Mouse (Mus musculus): ENCODE results near the gene Itgb6.
A peak's percentile ranks its signal among the peaks of the same experiment; 100 is the strongest.

Itgb6 gene

GRCm38 (mm10) chr2:60717348-60717747, 5.1 kb downstream of the Itgb6 start:
- TF ChIP-seq POU5F1 (IDR thresholded peaks at IDR 0.05; ENCODE audit: borderline replicate concordance, low read length) = no peak
- no peak for TF ChIP-seq CTCF (conservative IDR thresholded peaks at IDR 0.05; ENCODE audit: low read length)
- peaks cover 4% of the 10 kb centered on the region; the same call in 1 of the 2 replicates for H3K27me3 ChIP-seq (ENCODE audit: insufficient read depth, low read length)
- peaks cover 6% of the 10 kb centered on the region; the same call in 1 of the 2 replicates for H3K9me3 ChIP-seq (ENCODE audit: low read length)
- peak overlapping the region; percentile 60 for H3K4me3 ChIP-seq (replicated peaks; ENCODE audit: low read length)
- H3K4me1 ChIP-seq (replicated peaks; ENCODE audit: low read depth, low read length) = peaks cover 10% of the 10 kb centered on the region; the same call in 1 of the 2 replicates
- no peaks in the 10 kb centered on the region for H3K36me3 ChIP-seq (ENCODE audit: insufficient read depth, low read length)

- TF ChIP-seq POU5F1 (IDR thresholded peaks at IDR 0.05; ENCODE audit: borderline replicate concordance, low read length) (no peak), CTCF (conservative IDR thresholded peaks at IDR 0.05; ENCODE audit: low read length) (no peak), NANOG (IDR thresholded peaks at IDR 0.05; ENCODE audit: borderline replicate concordance, low read length) (no peak)
These were observed 5.9 kb downstream of the Itgb6 start for GRCm38 (mm10) chr2:60716549-60716948.

GRCm38 (mm10) chr2:60715771-60716170, 6.7 kb downstream of the Itgb6 start:
- TF ChIP-seq POU5F1 (IDR thresholded peaks at IDR 0.05; ENCODE audit: borderline replicate concordance, low read length) = no peak
- TF ChIP-seq NANOG (IDR thresholded peaks at IDR 0.05; ENCODE audit: borderline replicate concordance, low read length) = no peak
- TF ChIP-seq CTCF (conservative IDR thresholded peaks at IDR 0.05; ENCODE audit: low read length) = no peak
- peaks cover 10% of the 10 kb centered on the region; the same call in 1 of the 2 replicates for H3K4me1 ChIP-seq (replicated peaks; ENCODE audit: low read depth, low read length)
- H3K9me3 ChIP-seq (ENCODE audit: low read length) = peaks cover 6% of the 10 kb centered on the region; the same call in 1 of the 2 replicates
- H3K27me3 ChIP-seq (ENCODE audit: insufficient read depth, low read length) = peaks cover 4% of the 10 kb centered on the region; the same call in 1 of the 2 replicates
- no peak overlapping the region for H3K4me3 ChIP-seq (replicated peaks; ENCODE audit: low read length)
- H3K36me3 ChIP-seq (ENCODE audit: insufficient read depth, low read length) = no peaks in the 10 kb centered on the region

More at GRCm38 (mm10) chr2:60716549-60716948, 5.9 kb downstream of the Itgb6 start:
- Histone ChIP-seq H3K9me3 (ENCODE audit: low read length) (peaks cover 6% of the 10 kb centered on the region; the same call in 1 of the 2 replicates), H3K4me1 (replicated peaks; ENCODE audit: low read depth, low read length) (peaks cover 10% of the 10 kb centered on the region; the same call in 1 of the 2 replicates), H3K4me3 (replicated peaks; ENCODE audit: low read length) (no peak overlapping the region), H3K27me3 (ENCODE audit: insufficient read depth, low read length) (peaks cover 4% of the 10 kb centered on the region; the same call in 1 of the 2 replicates), H3K36me3 (ENCODE audit: insufficient read depth, low read length) (no peaks in the 10 kb centered on the region)

GRCm38 (mm10) chr2:60714971-60715502, 7.4 kb downstream of the Itgb6 start:
- 0 out of 2 replicates have a peak, but pooled peaks cover 7% of the 10 kb centered on the region for H3K4me1 ChIP-seq (replicated peaks; ENCODE audit: low read depth, low read length)
- TF ChIP-seq NANOG (IDR thresholded peaks at IDR 0.05; ENCODE audit: borderline replicate concordance, low read length) (no peak), POU5F1 (IDR thresholded peaks at IDR 0.05; ENCODE audit: borderline replicate concordance, low read length) (no peak), CTCF (conservative IDR thresholded peaks at IDR 0.05; ENCODE audit: low read length) (no peak)

GRCm38 (mm10) chr2:60714475-60714874, 8.0 kb downstream of the Itgb6 start:
- peaks cover 4% of the 10 kb centered on the region; the same call in 1 of the 2 replicates for H3K27me3 ChIP-seq (ENCODE audit: insufficient read depth, low read length)
- H3K9me3 ChIP-seq (ENCODE audit: low read length) = peaks cover 6% of the 10 kb centered on the region; the same call in 1 of the 2 replicates
- H3K4me3 ChIP-seq (replicated peaks; ENCODE audit: low read length) = no peak overlapping the region
- H3K36me3 ChIP-seq (ENCODE audit: insufficient read depth, low read length) = no peaks in the 10 kb centered on the region
- 0 out of 2 replicates have a peak, but pooled peaks cover 7% of the 10 kb centered on the region for H3K4me1 ChIP-seq (replicated peaks; ENCODE audit: low read depth, low read length)
- TF ChIP-seq POU5F1 (IDR thresholded peaks at IDR 0.05; ENCODE audit: borderline replicate concordance, low read length) (no peak), NANOG (IDR thresholded peaks at IDR 0.05; ENCODE audit: borderline replicate concordance, low read length) (no peak), CTCF (conservative IDR thresholded peaks at IDR 0.05; ENCODE audit: low read length) (no peak)

More at GRCm38 (mm10) chr2:60714971-60715502, 7.4 kb downstream of the Itgb6 start:
- Histone ChIP-seq H3K4me3 (replicated peaks; ENCODE audit: low read length) (no peak overlapping the region), H3K9me3 (ENCODE audit: low read length) (peaks cover 6% of the 10 kb centered on the region; the same call in 1 of the 2 replicates), H3K27me3 (ENCODE audit: insufficient read depth, low read length) (peaks cover 4% of the 10 kb centered on the region; the same call in 1 of the 2 replicates), H3K36me3 (ENCODE audit: insufficient read depth, low read length) (no peaks in the 10 kb centered on the region)

- 0 out of 2 replicates have a peak, but pooled peaks cover 7% of the 10 kb centered on the region for H3K4me1 ChIP-seq (replicated peaks; ENCODE audit: low read depth, low read length)
- peaks cover 4% of the 10 kb centered on the region; the same call in 1 of the 2 replicates for H3K27me3 ChIP-seq (ENCODE audit: insufficient read depth, low read length)
- no peak for TF ChIP-seq POU5F1 (IDR thresholded peaks at IDR 0.05; ENCODE audit: borderline replicate concordance, low read length)
- no peak for TF ChIP-seq CTCF (conservative IDR thresholded peaks at IDR 0.05; ENCODE audit: low read length)
- no peak for TF ChIP-seq NANOG (IDR thresholded peaks at IDR 0.05; ENCODE audit: borderline replicate concordance, low read length)
- H3K36me3 ChIP-seq (ENCODE audit: insufficient read depth, low read length) = no peaks in the 10 kb centered on the region
- H3K9me3 ChIP-seq (ENCODE audit: low read length) = peaks cover 6% of the 10 kb centered on the region; the same call in 1 of the 2 replicates
- H3K4me3 ChIP-seq (replicated peaks; ENCODE audit: low read length) = no peak overlapping the region
These were observed 8.6 kb downstream of the Itgb6 start for GRCm38 (mm10) chr2:60713857-60714256.

- Histone ChIP-seq H3K4me1 (replicated peaks; ENCODE audit: low read depth, low read length) (0 out of 2 replicates have a peak, but pooled peaks cover 7% of the 10 kb centered on the region), H3K4me3 (replicated peaks; ENCODE audit: low read length) (no peak overlapping the region), H3K27me3 (ENCODE audit: insufficient read depth, low read length) (peaks cover 4% of the 10 kb centered on the region; the same call in 1 of the 2 replicates), H3K36me3 (ENCODE audit: insufficient read depth, low read length) (no peaks in the 10 kb centered on the region), H3K9me3 (ENCODE audit: low read length) (peaks cover 6% of the 10 kb centered on the region; the same call in 1 of the 2 replicates)
- TF ChIP-seq NANOG (IDR thresholded peaks at IDR 0.05; ENCODE audit: borderline replicate concordance, low read length) (no peak), CTCF (conservative IDR thresholded peaks at IDR 0.05; ENCODE audit: low read length) (no peak)
These were observed 9.6 kb downstream of the Itgb6 start for GRCm38 (mm10) chr2:60712891-60713290.

- Histone ChIP-seq H3K36me3 (ENCODE audit: insufficient read depth, low read length) (no peaks in the 10 kb centered on the region), H3K27me3 (ENCODE audit: insufficient read depth, low read length) (peaks cover 4% of the 10 kb centered on the region; the same call in 1 of the 2 replicates), H3K9me3 (ENCODE audit: low read length) (peaks cover 6% of the 10 kb centered on the region; the same call in 1 of the 2 replicates), H3K4me3 (replicated peaks; ENCODE audit: low read length) (no peak overlapping the region), H3K4me1 (replicated peaks; ENCODE audit: low read depth, low read length) (0 out of 2 replicates have a peak, but pooled peaks cover 5% of the 10 kb centered on the region)
- TF ChIP-seq CTCF (conservative IDR thresholded peaks at IDR 0.05; ENCODE audit: low read length) = no peak
- TF ChIP-seq NANOG (IDR thresholded peaks at IDR 0.05; ENCODE audit: borderline replicate concordance, low read length) = no peak
- no peak for TF ChIP-seq POU5F1 (IDR thresholded peaks at IDR 0.05; ENCODE audit: borderline replicate concordance, low read length)
These were observed 10.0 kb downstream of the Itgb6 start for GRCm38 (mm10) chr2:60712483-60712882.
